Mouse (Mus musculus) spleen, adult 12 weeks (tissue): ENCODE measurements around the gene Stau1.
"Not testable (repeated sequence)": the region's sequence is repeated elsewhere in the genome, so short reads cannot be mapped to it uniquely, and the experiment has no call there.

Source experiments
- DNase-seq: peaks from one replicate; pipeline ENCODE4 v3.0.0; 2022; ENCODE audit warnings: low spot score

Stau1 gene

GRCm38 (mm10) chr2:166995796-166996532, at the start of gene Stau1:
Gene Stau1, minus strand, starts transcription at chr2:166996299.
- peak; percentile 85 for DNase-seq

DNA sequence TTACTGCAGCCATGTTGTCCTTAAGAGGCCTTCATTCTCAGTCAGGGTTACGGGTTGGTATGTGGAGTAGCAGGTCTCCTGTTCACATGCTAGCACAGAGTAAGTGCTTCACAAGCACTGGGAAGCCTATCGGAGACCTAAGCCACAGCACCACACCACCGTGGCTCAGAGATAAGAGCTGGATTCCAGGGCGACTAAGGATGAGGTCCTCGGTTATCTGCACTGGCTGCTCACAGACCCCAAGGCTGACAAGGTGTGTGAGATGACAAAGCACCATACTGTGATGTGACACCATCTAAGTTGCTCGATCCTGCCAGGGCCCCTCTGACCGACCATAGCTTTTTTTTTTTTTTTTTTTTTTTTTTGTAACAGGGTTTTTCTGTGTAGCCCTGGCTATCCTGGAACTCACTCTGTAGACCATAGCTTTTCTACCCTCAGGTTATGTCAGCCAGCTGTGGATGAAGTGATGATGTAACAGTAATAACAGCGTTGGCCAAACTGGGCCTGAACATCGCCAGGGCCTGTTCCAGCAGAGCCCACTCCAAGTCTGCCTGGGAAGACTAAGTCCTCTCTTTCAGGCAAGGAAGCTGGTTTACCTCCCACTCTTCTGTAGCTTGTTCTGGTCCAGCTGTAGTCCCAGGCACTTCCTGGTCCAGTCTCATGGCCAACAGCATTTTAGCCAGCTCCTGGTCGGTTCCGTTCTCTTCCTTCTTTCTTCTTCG, 47.5 kb upstream of the Stau1 start:
- peak; percentile 59 for DNase-seq

- DNase-seq, result no peak
Measured at GRCm38 (mm10) chr2:167039386-167039785, 43.3 kb upstream of the Stau1 start.

DNA sequence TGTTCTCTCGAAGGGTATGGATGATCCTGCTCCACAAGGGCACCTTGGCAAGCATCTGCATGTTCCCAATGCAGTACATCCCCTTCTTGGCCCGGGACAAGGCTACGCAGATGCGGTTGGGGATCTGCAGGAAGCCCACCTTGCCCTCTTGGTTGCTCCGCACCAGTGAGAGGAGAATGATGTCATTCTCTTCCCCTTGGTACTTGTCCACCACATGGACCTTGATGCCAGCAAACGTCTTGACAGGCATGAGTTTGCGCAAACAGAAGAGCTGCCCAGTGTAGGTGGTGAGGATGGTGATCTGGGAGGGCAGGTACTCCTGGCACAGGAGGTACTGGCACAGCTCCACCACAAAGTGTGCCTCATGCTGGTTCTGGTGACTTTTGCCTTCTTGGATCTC, 42.6 kb upstream of the Stau1 start:
- DNase-seq, result no peak

- DNase-seq, result no peak
Measured at GRCm38 (mm10) chr2:167038297-167038696, 42.2 kb upstream of the Stau1 start.

DNA sequence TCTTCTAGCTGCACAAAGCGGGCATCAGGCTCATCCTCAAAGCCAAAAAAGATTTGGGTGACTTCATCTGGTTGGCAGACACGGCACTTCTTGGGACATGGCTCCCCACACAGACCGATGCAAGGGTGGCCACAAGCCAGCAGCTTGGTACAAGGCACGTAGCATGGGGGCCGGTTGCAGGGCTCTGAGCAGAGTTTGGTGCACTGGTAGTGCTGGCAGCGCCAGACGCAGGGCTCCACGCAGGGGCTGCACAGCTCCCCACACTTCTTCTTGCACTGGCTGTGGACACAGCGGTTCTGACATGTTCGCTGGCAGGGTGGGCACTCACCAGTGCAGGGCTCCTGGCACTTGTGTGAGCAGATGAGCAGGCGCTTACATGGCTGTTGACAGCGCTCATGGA, 41.6 kb upstream of the Stau1 start:
- no peak for DNase-seq

- no peak for DNase-seq
Measured at GRCm38 (mm10) chr2:167030507-167030906, 34.4 kb upstream of the Stau1 start.

DNA sequence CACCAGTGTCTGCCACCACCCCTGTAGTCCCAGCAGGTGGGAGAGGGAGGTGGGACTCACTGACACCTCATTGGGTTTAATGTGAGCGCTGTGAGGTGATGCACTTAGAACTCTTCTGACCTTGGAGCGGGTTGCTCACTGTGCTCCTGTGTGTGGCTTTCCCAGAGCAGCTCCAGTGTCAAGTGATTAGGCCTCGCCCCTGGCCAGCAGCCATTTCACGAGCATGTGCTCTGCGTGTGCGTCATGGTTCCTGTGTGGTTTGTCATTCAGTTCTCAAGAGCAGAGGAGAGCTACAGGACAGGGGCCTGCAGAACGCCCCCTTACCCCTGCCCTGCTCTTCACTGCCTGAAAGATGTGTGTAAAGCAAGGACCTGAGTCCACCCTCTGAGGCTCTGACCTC, 32.5 kb upstream of the Stau1 start:
- DNase-seq, result no peak

GRCm38 (mm10) chr2:167019396-167019795, 23.3 kb upstream of the Stau1 start:
- no peak for DNase-seq

GRCm38 (mm10) chr2:167015382-167015718, 19.3 kb upstream of the Stau1 start:
- no peak for DNase-seq

DNA sequence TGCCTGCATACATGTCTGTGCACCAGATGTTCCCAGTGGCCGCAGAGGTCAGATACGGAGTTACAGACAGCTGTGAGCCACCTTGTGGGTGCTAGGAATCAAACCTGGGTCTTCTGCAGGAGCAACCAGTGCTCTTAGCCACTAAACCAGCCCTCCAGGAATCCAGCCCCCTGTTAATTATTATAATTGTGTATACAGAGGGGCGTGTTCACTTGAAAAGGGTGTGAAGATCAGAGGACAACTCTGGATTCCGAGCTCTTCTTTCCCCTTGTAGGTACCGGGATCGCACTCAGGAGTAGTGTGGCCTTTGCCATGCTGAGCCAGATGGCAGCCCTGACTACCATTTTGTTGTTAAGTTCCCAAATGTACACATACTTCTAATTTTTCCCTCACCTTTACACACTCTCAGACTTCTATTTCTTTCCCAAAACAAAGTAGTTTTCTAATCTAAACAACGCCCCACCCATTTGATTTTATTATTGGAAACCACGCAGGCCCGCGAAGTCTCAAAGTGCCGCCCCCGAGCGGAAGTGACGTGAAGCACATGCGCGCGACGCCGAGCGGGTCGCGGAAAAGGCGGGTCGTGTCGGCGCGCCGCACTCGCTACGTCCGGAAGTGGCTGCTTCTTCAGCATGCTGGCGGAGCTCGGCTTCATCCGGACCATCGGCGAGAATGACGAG, 18.7 kb upstream of the Stau1 start, which contains the start of gene Ddx27:
Ddx27 (plus strand) TSS at position 492 of the 680 bp plus-strand sequence.
- peak; percentile 90 for DNase-seq

- DNase-seq, result no peak
Measured at GRCm38 (mm10) chr2:167010546-167010945, 14.4 kb upstream of the Stau1 start.

- no peak for DNase-seq
Measured at GRCm38 (mm10) chr2:167009483-167009882, 13.4 kb upstream of the Stau1 start.

GRCm38 (mm10) chr2:167007565-167007964, 11.5 kb upstream of the Stau1 start:
- not testable (repeated sequence) for DNase-seq

- no peak for DNase-seq
Measured at GRCm38 (mm10) chr2:167007001-167007491, 10.9 kb upstream of the Stau1 start.

DNA sequence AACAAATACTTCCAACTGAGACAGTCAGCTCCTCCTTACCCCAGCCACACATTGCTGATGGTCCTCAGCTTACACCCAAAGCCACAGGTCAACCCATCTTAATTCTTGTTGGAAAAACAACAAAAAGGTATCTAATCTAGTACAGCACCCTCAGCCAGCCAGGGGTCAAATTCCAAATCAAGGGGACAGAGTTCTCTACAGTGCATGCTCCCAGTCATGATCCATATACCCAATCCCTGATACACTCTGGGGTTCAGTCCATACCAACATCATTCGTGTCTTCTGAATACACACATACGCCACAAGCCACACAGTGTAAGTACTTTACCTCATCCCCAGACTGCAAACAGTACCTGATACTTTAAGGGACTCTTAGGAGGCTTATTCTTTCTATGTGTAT, 10.3 kb upstream of the Stau1 start:
- no peak for DNase-seq

- DNase-seq, result peak; percentile 43
Measured at GRCm38 (mm10) chr2:167004099-167004854, 8.2 kb upstream of the Stau1 start.

- DNase-seq, result no peak
Measured at GRCm38 (mm10) chr2:167001486-167001885, 5.4 kb upstream of the Stau1 start.

- no peak for DNase-seq
Measured at GRCm38 (mm10) chr2:166996533-166996894, 415 bp upstream of the Stau1 start.

DNA sequence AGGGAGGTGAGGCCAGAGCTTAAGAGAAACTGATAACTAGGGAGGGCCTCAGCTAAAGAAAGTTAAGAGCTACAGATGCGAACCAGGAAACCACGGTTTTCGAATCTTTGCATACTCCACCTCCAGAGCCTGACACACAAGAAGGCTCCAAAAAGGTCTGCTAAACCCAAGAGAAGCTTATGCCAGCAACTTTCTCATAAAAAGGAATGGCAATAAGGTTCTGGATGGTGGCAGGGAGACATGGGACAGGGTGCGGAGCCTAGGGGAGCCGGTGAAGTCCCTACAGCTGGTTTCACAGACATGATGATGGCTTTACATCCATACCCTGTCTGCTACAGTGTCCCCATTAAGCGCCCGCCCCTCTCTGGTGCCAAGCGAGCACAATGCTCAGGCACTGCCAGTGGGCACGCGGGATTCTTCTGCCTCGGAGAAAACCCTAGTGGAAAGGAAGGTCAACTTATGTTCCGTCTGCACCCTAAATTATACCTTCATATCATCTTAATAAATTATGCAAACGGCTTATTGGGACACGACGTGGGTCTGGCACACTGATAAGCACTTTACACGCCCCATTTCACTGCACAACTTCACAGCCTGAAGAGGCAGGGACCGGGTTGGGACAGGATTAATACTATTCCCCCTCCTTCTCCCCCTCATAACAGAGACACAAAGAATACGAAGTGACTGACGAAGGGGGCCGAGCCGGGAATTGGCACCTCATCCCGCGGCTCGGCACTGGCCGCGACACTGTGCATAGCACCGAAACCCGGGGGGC, 891 bp downstream of the Stau1 start:
- peak; percentile 40 for DNase-seq

GRCm38 (mm10) chr2:166991945-166992344, 4.2 kb downstream of the Stau1 start:
- no peak for DNase-seq
